Mouse (Mus musculus): ENCODE data around the gene Shank1. TPM values are rescaled to one million over a fixed set of nuclear protein-coding genes. Genes with fewer than 3 reads are reported as not detected.

Gene Shank1
- total and polyA plus RNA-seq, 3 experiments, result 0.12 to 3.9 TPM; not detected in 1

DNA sequence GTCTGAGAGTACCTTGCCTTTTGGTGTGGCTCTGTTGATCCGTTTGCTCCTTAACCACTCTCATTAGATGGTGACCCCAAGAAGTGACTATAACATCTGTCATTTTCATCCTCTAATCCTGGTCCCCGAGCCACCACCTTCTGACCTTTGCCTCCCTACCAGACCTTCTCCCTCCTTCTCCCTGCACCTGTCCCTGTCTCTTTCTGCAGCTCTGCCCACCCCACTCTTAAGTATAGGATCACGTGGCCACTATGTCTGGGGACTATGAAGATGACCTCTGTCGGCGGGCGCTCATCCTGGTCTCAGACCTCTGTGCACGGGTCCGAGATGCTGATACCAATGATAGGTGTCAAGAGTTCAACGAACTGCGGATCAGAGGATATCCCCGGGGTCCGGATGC lies 75.7 kb downstream of the Shank1 start, which contains the start of gene 1700008O03Rik:
TSS of gene 1700008O03Rik (minus strand) at position 101 of the 400 bp plus-strand sequence.
- Histone ChIP-seq H3K27me3 (ENCODE audit: control insufficient read depth in 1 of 2, insufficient read depth in 2 of 2, low read length in 2 of 2) (peaks cover 0 to 1% of the 10 kb centered on the region in 2 experiments; a peak in 1 of 4 replicates), H3K4me3 (ENCODE audit: control insufficient read depth in 1 of 2, insufficient read depth in 1 of 2, low read depth in 2 of 2, low read length in 2 of 2) (no peak within 1 kb of the TSS), H3K4me1 (ENCODE audit: control insufficient read depth in 1 of 2, insufficient read depth in 2 of 2, low read length in 2 of 2) (no peaks in the 10 kb centered on the region), H3K36me3 (ENCODE audit: control insufficient read depth in 1 of 2, insufficient read depth in 2 of 2, low read length in 2 of 2) (no peaks in the 10 kb centered on the region), H3K9ac (ENCODE audit: control insufficient read depth, low read depth, low read length, poor library complexity, severe bottlenecking) (no peak within 1 kb of the TSS), H3K9me3 (replicated peaks; ENCODE audit: insufficient read depth, low read length) (no peaks in the 10 kb centered on the region), H3K27ac (ENCODE audit: control insufficient read depth, low read depth, low read length) (no peak within 1 kb of the TSS), H3K79me2 (ENCODE audit: control insufficient read depth, insufficient read depth, low read length, poor library complexity) (no peaks in the 10 kb centered on the region)
- no peak for DNase-seq (ENCODE audit: low read depth, low spot score)
- no peak for TF ChIP-seq CHD2 (IDR thresholded peaks at IDR 0.05; ENCODE audit: low read length)
- TF ChIP-seq MXI1 (IDR thresholded peaks at IDR 0.05; ENCODE audit: low read depth, low read length), result no peak
- no peak for TF ChIP-seq ZNF384 (IDR thresholded peaks at IDR 0.05; ENCODE audit: low read depth, low read length)
- TF ChIP-seq JUND (IDR thresholded peaks at IDR 0.05; ENCODE audit: low read depth, low read length), result no peak

DNA sequence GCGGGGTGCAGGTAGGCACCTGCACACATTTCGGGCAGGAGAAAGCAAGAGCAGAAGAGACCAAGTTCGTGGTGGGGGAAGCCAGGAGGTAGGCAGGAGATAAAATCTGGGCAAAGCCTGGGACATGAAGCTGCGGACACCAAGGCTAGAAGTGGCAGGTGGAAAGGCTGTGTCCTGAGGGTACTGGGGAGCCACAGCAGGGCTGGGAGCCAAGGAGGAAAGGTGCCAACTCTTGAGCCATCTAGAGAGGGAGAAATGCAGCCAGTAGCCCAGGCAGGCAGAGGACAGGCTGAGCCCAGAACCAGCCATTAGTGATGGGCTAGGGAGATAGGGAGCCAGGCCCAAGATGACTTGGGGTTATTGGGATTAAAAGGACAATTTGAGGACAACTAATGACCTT lies 81.8 kb downstream of the Shank1 start:
- Histone ChIP-seq H3K4me1 (ENCODE audit: control insufficient read depth in 1 of 2, insufficient read depth in 2 of 2, low read length in 2 of 2) (no peaks in the 10 kb centered on the region), H3K9ac (ENCODE audit: control insufficient read depth, low read depth, low read length, poor library complexity, severe bottlenecking) (no peak overlapping the region), H3K4me3 (ENCODE audit: control insufficient read depth in 1 of 2, insufficient read depth in 1 of 2, low read depth in 2 of 2, low read length in 2 of 2) (no peak overlapping the region), H3K27ac (ENCODE audit: control insufficient read depth, low read depth, low read length) (no peak overlapping the region), H3K36me3 (ENCODE audit: control insufficient read depth in 1 of 2, insufficient read depth in 2 of 2, low read length in 2 of 2) (no peaks in the 10 kb centered on the region), H3K9me3 (replicated peaks; ENCODE audit: insufficient read depth, low read length) (no peaks in the 10 kb centered on the region), H3K79me2 (ENCODE audit: control insufficient read depth, insufficient read depth, low read length, poor library complexity) (no peaks in the 10 kb centered on the region), H3K27me3 (ENCODE audit: control insufficient read depth in 1 of 2, insufficient read depth in 2 of 2, low read length in 2 of 2) (no peaks in the 10 kb centered on the region)
- no peak for DNase-seq (ENCODE audit: low read depth, low spot score)
- TF ChIP-seq MEF2A (IDR thresholded peaks at IDR 0.05; ENCODE audit: extremely low read depth, insufficient replicate concordance, low read depth, low read length, poor library complexity, severe bottlenecking), result no peak
- TF ChIP-seq USF1 (IDR thresholded peaks at IDR 0.05; ENCODE audit: low read depth, low read length), result no peak
- TF ChIP-seq CTCF (IDR thresholded peaks at IDR 0.05 in 2 of 3, conservative IDR thresholded peaks at IDR 0.05 in 1 of 3; ENCODE audit: control insufficient read depth in 1 of 3, insufficient read depth in 1 of 3, low read depth in 2 of 3, low read length in 3 of 3, poor library complexity in 1 of 3, severe bottlenecking in 1 of 3), result no peak
- no peak for TF ChIP-seq BHLHE40 (IDR thresholded peaks at IDR 0.05; ENCODE audit: borderline replicate concordance, low read depth, low read length)
- TF ChIP-seq ZNF384 (IDR thresholded peaks at IDR 0.05; ENCODE audit: low read depth, low read length), result no peak
- TF ChIP-seq ELF1 (IDR thresholded peaks at IDR 0.05; ENCODE audit: low read depth, low read length), result no peak
- no peak for TF ChIP-seq USF2 (IDR thresholded peaks at IDR 0.05; ENCODE audit: borderline replicate concordance in 1 of 2, insufficient read depth in 1 of 2, low read depth in 1 of 2, low read length in 2 of 2)
- no peak for TF ChIP-seq MYC (IDR thresholded peaks at IDR 0.05; ENCODE audit: low read depth, low read length)
- TF ChIP-seq KAT2A (conservative IDR thresholded peaks at IDR 0.05; ENCODE audit: low read depth, low read length), result no peak
- no peak for TF ChIP-seq ETS1 (IDR thresholded peaks at IDR 0.05; ENCODE audit: low read depth, low read length)
- no peak for TF ChIP-seq TAL1 (IDR thresholded peaks at IDR 0.05; ENCODE audit: low read length)
- no peak for TF ChIP-seq UBTF (IDR thresholded peaks at IDR 0.05; ENCODE audit: borderline replicate concordance, insufficient read depth, low read depth, low read length)
- TF ChIP-seq ZKSCAN1 (IDR thresholded peaks at IDR 0.05; ENCODE audit: low read depth, low read length), result no peak
